Mouse (Mus musculus): Measurements from ENCODE around the gene Braf. TPM values are rescaled to one million over a fixed set of nuclear protein-coding genes. Genes with fewer than 3 reads are reported as not detected.
"Not testable (repeated sequence)": the region's sequence is repeated elsewhere in the genome, so short reads cannot be mapped to it uniquely, and the experiment has no call there.

Braf gene
- 16.3 and 19.6 TPM in 2 replicates for polyA plus RNA-seq (2014; fragmentation: Nextera tagmentation; extraction: Ambion mirVana)

- no peaks in the 10 kb centered on the region for H3K36me3 ChIP-seq (ENCODE audit: insufficient read depth)
- peak within 1 kb of the TSS; percentile 79 for H3K4me2 ChIP-seq
- peak; percentile 14; the same call in 1 of the 2 replicates for TF ChIP-seq CTCF (IDR thresholded peaks at IDR 0.05; ENCODE audit: low read depth)
- H3K9me3 ChIP-seq (ENCODE audit: low read depth, low read length): no peaks in the 10 kb centered on the region
- ATAC-seq (ENCODE audit: insufficient read depth) (peak; percentile 90), DNase-seq (peak; percentile 95)
- under 1% methylated on average over 66 of the region's 101 CpGs for WGBS
- peak within 1 kb of the TSS; percentile 97 for H3K27ac ChIP-seq (ENCODE audit: low read depth)
- no peaks in the 10 kb centered on the region for H3K27me3 ChIP-seq (ENCODE audit: insufficient read depth, low read length)
- H3K4me1 ChIP-seq (ENCODE audit: insufficient read depth): peaks cover 11% of the 10 kb centered on the region
- H3K9ac ChIP-seq: peak within 1 kb of the TSS; percentile 94
- peak within 1 kb of the TSS; percentile 91 for H3K4me3 ChIP-seq (ENCODE audit: low read depth, low read length)
Observed at GRCm38 (mm10) chr6:39724866-39725711, at the start of gene Braf. Gene Braf (minus strand): TSS chr6:39725463.

GRCm38 (mm10) chr6:39775029-39775428, 49.8 kb upstream of the Braf start:
- Histone ChIP-seq H3K4me3 (ENCODE audit: low read depth, low read length) (no peak overlapping the region), H3K9ac (no peak overlapping the region), H3K4me1 (ENCODE audit: insufficient read depth) (no peaks in the 10 kb centered on the region), H3K36me3 (ENCODE audit: insufficient read depth) (no peaks in the 10 kb centered on the region), H3K27me3 (ENCODE audit: insufficient read depth, low read length) (no peaks in the 10 kb centered on the region), H3K4me2 (no peak overlapping the region), H3K27ac (ENCODE audit: low read depth) (no peak overlapping the region), H3K9me3 (ENCODE audit: low read depth, low read length) (no peaks in the 10 kb centered on the region)
- WGBS: 74% methylated on average over 9 of the region's 9 CpGs
- ATAC-seq (ENCODE audit: insufficient read depth) (no peak), DNase-seq (no peak)
- TF ChIP-seq CTCF (IDR thresholded peaks at IDR 0.05; ENCODE audit: low read depth): no peak

- DNase-seq: no peak
- TF ChIP-seq CTCF (IDR thresholded peaks at IDR 0.05; ENCODE audit: low read depth): no peak
- no peaks in the 10 kb centered on the region for H3K4me1 ChIP-seq (ENCODE audit: insufficient read depth)
- ATAC-seq (ENCODE audit: insufficient read depth): no peak
- no peaks in the 10 kb centered on the region for H3K36me3 ChIP-seq (ENCODE audit: insufficient read depth)
- no peak overlapping the region for H3K4me3 ChIP-seq (ENCODE audit: low read depth, low read length)
- no peak overlapping the region for H3K9ac ChIP-seq
- no peak overlapping the region for H3K4me2 ChIP-seq
- H3K9me3 ChIP-seq (ENCODE audit: low read depth, low read length): no peaks in the 10 kb centered on the region
- 91% methylated on average over 2 of the region's 2 CpGs for WGBS
- H3K27ac ChIP-seq (ENCODE audit: low read depth): no peak overlapping the region
- H3K27me3 ChIP-seq (ENCODE audit: insufficient read depth, low read length): no peaks in the 10 kb centered on the region
Observed at GRCm38 (mm10) chr6:39757229-39757628, 32.0 kb upstream of the Braf start.

- no peak for TF ChIP-seq CTCF (IDR thresholded peaks at IDR 0.05; ENCODE audit: low read depth)
- no peak for ATAC-seq (ENCODE audit: insufficient read depth)
- Histone ChIP-seq H3K36me3 (ENCODE audit: insufficient read depth) (no peaks in the 10 kb centered on the region), H3K9ac (no peak overlapping the region), H3K27ac (ENCODE audit: low read depth) (no peak overlapping the region), H3K9me3 (ENCODE audit: low read depth, low read length) (no peaks in the 10 kb centered on the region), H3K4me2 (no peak overlapping the region), H3K4me3 (ENCODE audit: low read depth, low read length) (no peak overlapping the region), H3K4me1 (ENCODE audit: insufficient read depth) (no peaks in the 10 kb centered on the region), H3K27me3 (ENCODE audit: insufficient read depth, low read length) (no peaks in the 10 kb centered on the region)
- peak; percentile 4 for DNase-seq
- WGBS: 16% methylated on average over 6 of the region's 6 CpGs
Observed at GRCm38 (mm10) chr6:39749881-39750280, 24.6 kb upstream of the Braf start.

- DNase-seq (no peak), ATAC-seq (ENCODE audit: insufficient read depth) (no peak)
- Histone ChIP-seq H3K27me3 (ENCODE audit: insufficient read depth, low read length) (no peaks in the 10 kb centered on the region), H3K27ac (ENCODE audit: low read depth) (no peak overlapping the region), H3K36me3 (ENCODE audit: insufficient read depth) (no peaks in the 10 kb centered on the region), H3K4me1 (ENCODE audit: insufficient read depth) (no peaks in the 10 kb centered on the region), H3K4me2 (no peak overlapping the region), H3K9me3 (ENCODE audit: low read depth, low read length) (no peaks in the 10 kb centered on the region), H3K4me3 (ENCODE audit: low read depth, low read length) (no peak overlapping the region), H3K9ac (no peak overlapping the region)
- TF ChIP-seq CTCF (IDR thresholded peaks at IDR 0.05; ENCODE audit: low read depth): no peak
- 61% methylated on average over 1 of the region's 1 CpGs for WGBS
Observed at GRCm38 (mm10) chr6:39747094-39747493, 21.8 kb upstream of the Braf start.

GRCm38 (mm10) chr6:39745456-39745855, 20.2 kb upstream of the Braf start:
- no peak for ATAC-seq (ENCODE audit: insufficient read depth)

GRCm38 (mm10) chr6:39739698-39740097, 14.4 kb upstream of the Braf start:
- not testable (repeated sequence) for H3K4me1 ChIP-seq (ENCODE audit: insufficient read depth); H3K9ac ChIP-seq; ATAC-seq (ENCODE audit: insufficient read depth); H3K27me3 ChIP-seq (ENCODE audit: insufficient read depth, low read length); H3K9me3 ChIP-seq (ENCODE audit: low read depth, low read length); H3K27ac ChIP-seq (ENCODE audit: low read depth); H3K36me3 ChIP-seq (ENCODE audit: insufficient read depth); DNase-seq; H3K4me2 ChIP-seq; H3K4me3 ChIP-seq (ENCODE audit: low read depth, low read length)
- 89% methylated on average over 9 of the region's 9 CpGs for WGBS

More at GRCm38 (mm10) chr6:39745456-39745855, 20.2 kb upstream of the Braf start:
- 84% methylated on average over 1 of the region's 1 CpGs for WGBS
- no peak for DNase-seq
- Histone ChIP-seq H3K9ac (no peak overlapping the region), H3K4me2 (no peak overlapping the region), H3K4me1 (ENCODE audit: insufficient read depth) (no peaks in the 10 kb centered on the region), H3K4me3 (ENCODE audit: low read depth, low read length) (no peak overlapping the region), H3K9me3 (ENCODE audit: low read depth, low read length) (no peaks in the 10 kb centered on the region), H3K27me3 (ENCODE audit: insufficient read depth, low read length) (no peaks in the 10 kb centered on the region), H3K36me3 (ENCODE audit: insufficient read depth) (no peaks in the 10 kb centered on the region), H3K27ac (ENCODE audit: low read depth) (no peak overlapping the region)
- no peak for TF ChIP-seq CTCF (IDR thresholded peaks at IDR 0.05; ENCODE audit: low read depth)

All from lung, embryonic 14.5 days (tissue).